Mouse (Mus musculus): ENCODE data around the gene Nos1ap. TPM values are rescaled to one million over a fixed set of nuclear protein-coding genes. Genes with fewer than 3 reads are reported as not detected.

Nos1ap gene
- total RNA-seq (2023), result 10 to 100 TPM; 20.0 to 21.0 TPM

DNA sequence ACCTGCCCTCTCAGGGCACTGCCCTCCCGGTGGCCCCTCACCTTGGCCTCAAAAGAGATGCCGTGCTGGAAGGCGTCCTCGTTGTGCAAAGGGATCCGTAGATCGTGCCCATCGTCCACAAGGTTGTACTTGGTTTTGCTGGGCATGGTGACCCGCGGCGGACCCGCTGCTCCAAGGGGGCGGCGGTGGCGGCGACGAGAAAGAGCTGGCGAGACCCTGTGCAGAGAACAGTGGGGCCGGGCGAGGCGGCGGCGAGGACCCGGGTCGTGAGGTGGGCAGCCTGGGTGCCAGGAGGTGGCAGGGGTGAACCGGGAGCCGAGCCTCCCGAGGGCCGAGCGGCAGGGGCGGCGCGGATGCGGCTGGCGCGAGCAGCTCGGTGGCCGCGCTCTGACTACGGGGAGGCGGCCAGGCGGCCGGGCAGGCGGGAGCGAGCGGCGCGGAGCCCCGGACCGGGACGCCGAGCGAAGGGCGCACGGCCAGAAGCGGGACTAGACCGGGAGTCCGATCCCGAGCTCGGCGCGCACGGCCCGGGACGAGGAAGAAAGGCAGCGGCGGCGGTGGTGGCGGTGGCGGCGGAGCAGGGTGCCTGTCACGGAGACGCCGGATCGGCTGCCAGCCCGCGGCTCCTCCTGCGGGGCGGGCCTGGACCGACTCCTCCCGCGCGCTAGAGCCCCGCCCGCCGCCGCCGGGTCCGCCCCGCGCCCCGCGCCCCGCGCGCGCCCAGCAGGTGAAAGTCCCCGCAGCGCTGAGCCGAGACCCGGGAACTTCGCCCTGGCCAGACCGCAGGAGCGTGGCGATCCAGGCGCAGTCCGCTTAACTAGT, at the start of gene Nos1ap:
TSS of gene Nos1ap (minus strand) at position 643 of the 822 bp plus-strand sequence.

DNA sequence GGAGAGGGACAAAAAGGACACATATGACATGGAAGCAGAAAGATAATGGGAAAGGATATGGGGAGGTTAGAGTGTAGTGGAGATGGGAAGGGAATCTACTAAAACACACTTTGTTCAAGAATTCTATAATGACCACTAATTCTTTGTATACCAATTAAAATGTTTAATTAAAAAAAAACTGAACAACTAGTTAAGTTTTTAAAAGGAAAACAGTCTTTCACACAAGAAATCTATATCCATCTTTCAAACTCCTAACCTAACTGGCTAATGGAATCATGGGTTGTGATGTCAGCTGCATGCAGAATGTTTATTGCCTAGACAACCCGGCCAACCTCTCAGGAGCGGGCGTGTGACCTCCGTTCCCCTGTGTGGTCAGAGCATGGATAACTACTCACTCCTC, 281.2 kb downstream of the Nos1ap start, which contains the start of gene Spata46:
TSS of gene Spata46 (plus strand) at position 301 of the 400 bp plus-strand sequence.

GRCm38 (mm10) chr1:170306232-170306631, 283.4 kb downstream of the Nos1ap start, which contains the start of gene Gm7694:
Gm7694 (minus strand) TSS chr1:170306332.

GRCm38 (mm10) chr1:170277016-170277415, 312.6 kb downstream of the Nos1ap start, which contains the start of gene Sh2d1b1:
Sh2d1b1 (plus strand) TSS chr1:170277320.

Other genes starting within 250 kb of the Nos1ap start
- 1 to 10 TPM; 1.0 to 1.5 TPM for gene Olfml2b, start 54.7 kb upstream of the Nos1ap start, total RNA-seq (2023)

Measured in monocyte, adult 59 days (primary cell).